Mouse (Mus musculus) limb, embryonic 13.5 days (tissue): ENCODE data around the gene Ipo13. TPM values are rescaled to one million over a fixed set of nuclear protein-coding genes. Genes with fewer than 3 reads are reported as not detected.
A peak's percentile ranks its signal among the peaks of the same experiment; 100 is the strongest.

Experiments
- ATAC-seq: fragments of 200-750 bp; cut with Nextera tagmentation; 2 replicates; pipeline ENCODE4 v1.8.0; 2017; ENCODE audit warnings: low read depth, moderate number of reproducible peaks, moderate TSS enrichment; ENCODE audit not compliant: low FRiP score
- H3K27ac ChIP-seq: fragments of 300-500 bp; sonication (generic); 2 replicates; pipeline ENCODE4 v1.5.1; 2015; ENCODE audit warnings: inconsistent platforms, mild to moderate bottlenecking, moderate library complexity
- H3K27me3 ChIP-seq: fragments of 300-500 bp; sonication (generic); 2 replicates; pipeline ENCODE4 v1.6.1; 2015; ENCODE audit warnings: mild to moderate bottlenecking, inconsistent platforms
- H3K36me3 ChIP-seq: fragments of 300-500 bp; sonication (generic); 2 replicates; pipeline ENCODE4 v1.6.1; 2015; ENCODE audit warnings: inconsistent platforms, mild to moderate bottlenecking, moderate library complexity
- H3K4me1 ChIP-seq: fragments of 300-500 bp; sonication (generic); 2 replicates; pipeline ENCODE4 v1.6.1; 2015; ENCODE audit warnings: inconsistent platforms
- H3K4me2 ChIP-seq: fragments of 300-500 bp; sonication (generic); replicated peaks from 2 replicates; pipeline ENCODE4 v1.6.1; 2015; ENCODE audit warnings: inconsistent platforms, mild to moderate bottlenecking, moderate library complexity
- H3K4me3 ChIP-seq: fragments of 300-500 bp; sonication (generic); 2 replicates; pipeline ENCODE4 v1.5.1; 2015; ENCODE audit warnings: moderate library complexity, mild to moderate bottlenecking, inconsistent platforms
- H3K9ac ChIP-seq: fragments of 300-500 bp; sonication (generic); 2 replicates; pipeline ENCODE4 v1.6.1; 2015; ENCODE audit warnings: mild to moderate bottlenecking, inconsistent platforms
- H3K9me3 ChIP-seq: fragments of 300-500 bp; sonication (generic); 2 replicates; pipeline ENCODE4 v1.6.1; 2016; ENCODE audit warnings: inconsistent platforms
- WGBS: fragments of 180-500 bp; shearing (Covaris S2); methylation state at CpG from one replicate; pipeline ENCODE4 v1.1.7; 2015; 5-methylcytosine and 5-hydroxymethylcytosine counted together
- polyA plus RNA-seq: library from polyadenylated mRNA; unstranded; fragments of >200 nt; fragmentation: Nextera tagmentation; extraction: Ambion mirVana; gene quantifications from 2 replicates; pipeline ENCODE4 v1.2.1, GENCODE M21; 2015

Ipo13 gene
- polyA plus RNA-seq, 1 experiment from 2014 or later, result 43.7 TPM

DNA sequence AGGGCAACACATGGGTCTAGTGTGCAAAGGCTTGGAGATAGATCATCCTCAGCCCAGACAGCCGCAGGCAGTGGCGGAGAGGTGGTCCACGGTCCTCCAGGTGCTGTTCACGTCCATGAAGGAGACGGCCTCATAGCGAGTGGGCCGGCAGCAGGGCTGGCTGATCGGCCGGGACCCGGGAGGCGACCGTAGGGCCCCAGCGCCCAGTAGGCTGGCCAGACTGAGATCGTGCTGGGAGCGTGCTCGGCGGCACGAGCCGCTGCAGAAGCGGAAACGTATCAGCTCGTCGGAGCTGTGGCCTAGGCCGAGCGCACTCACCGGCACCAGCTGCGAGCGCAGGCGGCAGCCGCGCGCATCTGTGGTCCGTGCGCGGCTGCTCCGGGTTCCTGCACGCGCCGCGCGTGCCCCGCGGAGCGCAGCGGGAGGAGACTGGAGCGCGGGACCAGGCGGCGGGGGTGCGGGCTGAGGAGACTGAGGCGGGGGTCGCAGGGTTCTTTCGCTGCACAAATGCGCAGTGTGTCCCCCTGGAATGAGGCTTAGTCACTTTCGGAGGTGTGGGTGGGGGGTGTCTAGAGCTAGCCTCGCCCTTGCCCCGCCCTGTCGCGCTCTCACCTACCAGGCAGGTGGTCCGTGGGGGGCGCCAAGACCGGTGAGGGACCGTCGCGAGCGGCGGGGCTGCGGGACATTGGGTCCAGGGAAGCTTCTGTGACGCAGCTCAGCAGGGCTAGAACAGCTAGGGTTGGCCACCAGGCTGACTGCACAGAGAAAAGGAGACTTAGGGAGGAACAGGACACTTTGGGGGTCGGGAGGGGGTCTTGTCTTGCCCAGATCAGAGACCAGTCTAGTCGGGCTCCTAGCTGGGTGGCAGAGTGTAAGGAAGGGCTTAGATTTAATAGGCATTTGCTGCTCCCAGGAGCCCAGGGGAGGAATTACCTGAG lies 12.0 kb upstream of the Ipo13 start:
- H3K27me3 ChIP-seq, result peaks cover 36% of the 10 kb centered on the region
- H3K4me3 ChIP-seq, result peak overlapping the region; percentile 48
- H3K4me2 ChIP-seq, result peak overlapping the region; percentile 95
- H3K36me3 ChIP-seq, result 0 out of 2 replicates have a peak, but pooled peaks cover 2% of the 10 kb centered on the region
- no peak overlapping the region for H3K27ac ChIP-seq
- 1% methylated on average over 71 of the region's 71 CpGs for WGBS
- peak overlapping the region; percentile 68 for H3K9ac ChIP-seq
- no peaks in the 10 kb centered on the region for H3K9me3 ChIP-seq
- peaks cover 42% of the 10 kb centered on the region for H3K4me1 ChIP-seq
- ATAC-seq, result peak; percentile 37; the same call in 1 of the 2 replicates

DNA sequence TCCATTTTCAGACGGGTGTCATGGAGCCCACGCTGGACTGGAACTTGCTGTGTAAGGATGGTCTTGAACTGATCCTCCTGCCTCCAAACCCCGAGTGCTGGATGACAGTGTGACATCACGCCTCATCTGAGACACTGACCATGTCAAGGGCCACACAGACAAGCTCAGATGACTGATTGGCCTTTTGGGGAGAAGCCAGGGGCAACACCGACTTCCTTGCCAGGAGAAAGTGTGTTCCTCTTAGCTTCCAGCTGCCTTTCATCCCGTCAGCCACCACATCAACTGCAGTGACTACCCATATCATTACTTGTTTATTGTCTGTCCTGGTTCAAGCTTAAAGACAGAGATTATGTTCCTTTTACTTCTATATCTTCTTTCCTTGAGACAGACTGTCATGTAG lies 10.1 kb upstream of the Ipo13 start:
- H3K9me3 ChIP-seq, result no peaks in the 10 kb centered on the region
- H3K27ac ChIP-seq, result no peak overlapping the region
- H3K27me3 ChIP-seq, result peaks cover 33% of the 10 kb centered on the region
- ATAC-seq, result no peak
- no peak overlapping the region for H3K4me2 ChIP-seq
- H3K36me3 ChIP-seq, result no peaks in the 10 kb centered on the region
- 74% methylated on average over 4 of the region's 6 CpGs for WGBS
- no peak overlapping the region for H3K4me3 ChIP-seq
- peaks cover 38% of the 10 kb centered on the region for H3K4me1 ChIP-seq
- no peak overlapping the region for H3K9ac ChIP-seq

DNA sequence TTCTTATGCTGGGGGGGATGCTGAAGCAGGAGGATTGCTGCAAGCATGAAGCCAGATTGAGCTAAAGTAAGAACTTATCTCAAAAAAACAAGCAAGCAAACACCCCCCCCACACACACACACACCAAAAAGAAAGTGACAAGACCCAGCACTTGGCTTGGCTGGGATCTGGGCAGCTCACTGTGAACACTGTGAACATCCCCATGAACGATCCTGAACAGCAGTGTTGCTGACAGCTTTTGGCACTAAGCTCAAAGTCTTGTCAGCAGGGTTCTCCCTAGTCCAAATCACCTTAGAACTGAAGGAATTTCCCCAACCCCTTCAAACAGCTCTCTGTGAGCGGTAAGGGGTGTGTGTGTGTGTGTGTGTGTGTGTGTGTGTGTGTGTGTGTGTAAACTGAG lies 8.7 kb upstream of the Ipo13 start:
- ATAC-seq, result no peak
- Histone ChIP-seq H3K4me2 (no peak overlapping the region), H3K9me3 (no peaks in the 10 kb centered on the region), H3K36me3 (no peaks in the 10 kb centered on the region), H3K4me3 (no peak overlapping the region), H3K27me3 (peaks cover 32% of the 10 kb centered on the region), H3K4me1 (peaks cover 23% of the 10 kb centered on the region), H3K9ac (no peak overlapping the region), H3K27ac (no peak overlapping the region)
- 47% methylated on average over 2 of the region's 2 CpGs for WGBS

DNA sequence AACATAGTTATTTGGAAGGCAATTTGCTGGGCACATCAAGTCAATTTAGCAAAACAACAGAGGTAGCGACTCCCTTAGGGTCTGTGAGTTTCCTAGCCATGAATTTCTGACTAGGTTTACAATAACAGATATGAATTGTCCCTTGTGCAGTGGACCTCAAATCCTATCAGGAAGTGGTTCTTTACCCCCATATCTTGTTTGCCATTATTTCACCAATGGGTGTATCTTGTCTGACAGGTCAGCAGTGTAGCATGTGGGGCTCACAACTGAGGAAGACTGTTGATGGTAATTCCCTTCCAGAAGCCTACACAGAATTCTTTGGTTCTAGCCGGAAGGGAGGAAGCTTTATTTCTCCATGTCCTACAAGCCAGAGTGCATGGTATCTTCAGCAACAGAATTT lies 6.6 kb upstream of the Ipo13 start:
- ATAC-seq, result no peak
- Histone ChIP-seq H3K36me3 (no peaks in the 10 kb centered on the region), H3K4me2 (no peak overlapping the region), H3K27me3 (peaks cover 15% of the 10 kb centered on the region), H3K27ac (no peak overlapping the region), H3K9ac (no peak overlapping the region), H3K9me3 (no peaks in the 10 kb centered on the region), H3K4me1 (peaks cover 3% of the 10 kb centered on the region), H3K4me3 (no peak overlapping the region)
- WGBS, result 86% methylated on average over 2 of the region's 2 CpGs

DNA sequence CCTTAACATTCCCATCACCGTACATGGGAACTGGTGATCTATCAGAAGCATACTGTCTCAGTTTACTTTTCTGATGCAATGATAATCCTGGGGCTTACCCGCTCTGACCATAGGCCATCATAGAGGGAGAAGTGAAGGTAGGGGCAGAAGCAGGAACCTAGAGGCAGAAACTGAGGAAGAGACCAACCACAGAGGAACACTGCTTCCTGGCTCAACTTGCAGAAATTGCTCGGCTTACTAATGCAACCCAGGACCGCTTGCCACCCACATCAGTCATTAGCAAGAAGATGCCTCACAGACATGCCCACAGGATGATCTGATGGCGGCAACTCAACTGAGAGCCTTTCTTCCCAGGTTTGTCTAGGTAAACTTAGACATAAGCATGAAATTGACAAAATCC lies 4.0 kb upstream of the Ipo13 start:
- no peaks in the 10 kb centered on the region for H3K9me3 ChIP-seq
- no peak overlapping the region for H3K4me2 ChIP-seq
- no peaks in the 10 kb centered on the region for H3K36me3 ChIP-seq
- ATAC-seq, result no peak
- peaks cover 15% of the 10 kb centered on the region for H3K4me1 ChIP-seq
- H3K27me3 ChIP-seq, result no peaks in the 10 kb centered on the region
- H3K27ac ChIP-seq, result no peak overlapping the region
- no peak overlapping the region for H3K9ac ChIP-seq
- H3K4me3 ChIP-seq, result no peak overlapping the region
- WGBS, result 85% methylated on average over 5 of the region's 5 CpGs

DNA sequence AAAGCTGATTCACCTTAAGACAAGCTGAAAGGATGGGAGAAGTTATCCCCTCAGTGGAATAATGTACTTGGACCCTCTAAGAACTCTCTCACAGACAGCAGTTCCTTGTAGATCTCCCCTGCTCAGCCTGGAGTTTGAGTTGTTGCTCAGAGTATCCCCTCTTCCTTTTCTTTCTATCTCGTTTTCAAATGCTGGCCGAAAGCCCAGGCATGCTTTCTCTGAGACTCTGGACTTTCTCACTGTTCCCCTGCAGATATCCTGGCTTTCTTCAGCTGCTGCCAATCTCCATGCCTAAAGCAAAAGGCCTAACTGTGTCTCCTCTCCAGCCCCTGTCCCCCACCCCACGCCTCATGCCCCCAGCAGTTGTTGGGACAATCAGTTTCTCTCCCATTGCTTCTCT lies 3.5 kb upstream of the Ipo13 start:
- no peak overlapping the region for H3K27ac ChIP-seq
- 64% methylated on average over 3 of the region's 3 CpGs for WGBS
- H3K4me1 ChIP-seq, result peaks cover 20% of the 10 kb centered on the region
- no peak overlapping the region for H3K4me3 ChIP-seq
- ATAC-seq, result no peak
- no peaks in the 10 kb centered on the region for H3K36me3 ChIP-seq
- H3K4me2 ChIP-seq, result no peak overlapping the region
- H3K27me3 ChIP-seq, result no peaks in the 10 kb centered on the region
- no peak overlapping the region for H3K9ac ChIP-seq
- H3K9me3 ChIP-seq, result no peaks in the 10 kb centered on the region

DNA sequence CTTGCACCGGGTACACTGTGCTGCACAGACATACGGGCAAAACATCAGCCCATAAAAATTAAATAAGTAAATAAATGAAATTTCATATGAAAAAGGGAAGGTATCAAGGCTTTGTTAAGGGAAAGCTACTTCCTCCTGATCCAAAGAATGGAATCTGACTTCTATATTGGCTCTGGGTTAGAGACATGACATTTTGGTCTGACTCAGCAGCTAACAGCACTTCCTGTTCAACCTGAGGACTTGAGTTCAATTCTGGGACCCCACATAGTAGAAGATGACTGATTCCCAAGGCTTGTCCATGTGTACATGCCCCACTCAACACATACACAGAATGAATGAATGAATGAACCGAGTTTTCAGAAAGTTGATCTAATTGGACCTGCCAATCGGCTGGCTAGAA lies 3.0 kb upstream of the Ipo13 start:
- Histone ChIP-seq H3K36me3 (no peaks in the 10 kb centered on the region), H3K4me1 (peaks cover 24% of the 10 kb centered on the region), H3K4me3 (no peak overlapping the region), H3K27ac (no peak overlapping the region), H3K9ac (no peak overlapping the region), H3K9me3 (no peaks in the 10 kb centered on the region), H3K27me3 (no peaks in the 10 kb centered on the region), H3K4me2 (no peak overlapping the region)
- no peak for ATAC-seq
- WGBS, result 90% methylated on average over 4 of the region's 4 CpGs

DNA sequence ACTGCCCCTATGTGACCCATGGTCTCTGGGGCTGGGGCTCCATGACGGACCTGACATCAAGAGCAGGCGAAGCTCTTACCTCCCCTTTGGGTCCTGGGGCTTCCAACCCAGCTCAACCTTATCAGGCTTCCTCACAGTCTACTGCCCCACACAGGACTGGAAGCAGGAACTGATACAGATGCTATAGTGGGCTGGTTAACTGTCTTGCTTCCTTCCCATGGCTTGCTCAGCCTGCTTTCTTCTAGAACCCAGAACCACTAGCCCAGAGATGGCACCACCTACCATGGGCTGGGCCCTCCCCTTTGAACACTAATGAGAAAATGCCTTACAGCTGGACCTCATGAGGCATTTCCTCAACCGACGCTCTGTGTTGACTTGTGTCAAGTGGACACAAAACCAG lies 2.6 kb upstream of the Ipo13 start:
- Histone ChIP-seq H3K9me3 (no peaks in the 10 kb centered on the region), H3K36me3 (peaks cover 2% of the 10 kb centered on the region), H3K27me3 (no peaks in the 10 kb centered on the region), H3K9ac (no peak overlapping the region), H3K4me3 (no peak overlapping the region), H3K4me2 (no peak overlapping the region), H3K4me1 (peaks cover 28% of the 10 kb centered on the region), H3K27ac (no peak overlapping the region)
- ATAC-seq, result no peak
- WGBS, result 86% methylated on average over 4 of the region's 4 CpGs

DNA sequence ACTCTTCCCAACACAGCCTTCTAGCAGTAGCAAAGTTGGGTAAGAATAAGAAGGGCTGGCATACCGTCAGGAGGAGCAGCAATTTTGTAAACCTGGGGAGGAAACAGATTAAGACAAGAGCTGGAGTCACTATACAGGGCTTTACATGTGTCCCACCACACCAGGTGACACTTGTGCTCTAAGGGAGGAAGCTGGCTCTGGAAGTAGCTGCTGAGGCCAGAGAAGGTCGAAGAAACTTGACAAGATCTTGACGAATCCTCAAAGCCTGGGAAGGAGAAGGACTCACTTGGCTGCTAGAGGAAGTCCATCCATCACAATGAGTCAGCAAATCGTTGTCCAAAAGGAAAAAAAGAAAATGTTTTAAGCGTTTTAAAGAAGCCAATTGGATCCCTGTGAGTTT lies 1.6 kb upstream of the Ipo13 start:
- Histone ChIP-seq H3K36me3 (peaks cover 12% of the 10 kb centered on the region), H3K9ac (no peak overlapping the region), H3K4me1 (peaks cover 28% of the 10 kb centered on the region), H3K9me3 (no peaks in the 10 kb centered on the region), H3K27ac (no peak overlapping the region), H3K4me3 (no peak overlapping the region), H3K4me2 (0 out of 2 replicates have a peak overlapping the region, but pooled peaks have one; percentile 100), H3K27me3 (no peaks in the 10 kb centered on the region)
- 89% methylated on average over 5 of the region's 5 CpGs for WGBS
- no peak for ATAC-seq

DNA sequence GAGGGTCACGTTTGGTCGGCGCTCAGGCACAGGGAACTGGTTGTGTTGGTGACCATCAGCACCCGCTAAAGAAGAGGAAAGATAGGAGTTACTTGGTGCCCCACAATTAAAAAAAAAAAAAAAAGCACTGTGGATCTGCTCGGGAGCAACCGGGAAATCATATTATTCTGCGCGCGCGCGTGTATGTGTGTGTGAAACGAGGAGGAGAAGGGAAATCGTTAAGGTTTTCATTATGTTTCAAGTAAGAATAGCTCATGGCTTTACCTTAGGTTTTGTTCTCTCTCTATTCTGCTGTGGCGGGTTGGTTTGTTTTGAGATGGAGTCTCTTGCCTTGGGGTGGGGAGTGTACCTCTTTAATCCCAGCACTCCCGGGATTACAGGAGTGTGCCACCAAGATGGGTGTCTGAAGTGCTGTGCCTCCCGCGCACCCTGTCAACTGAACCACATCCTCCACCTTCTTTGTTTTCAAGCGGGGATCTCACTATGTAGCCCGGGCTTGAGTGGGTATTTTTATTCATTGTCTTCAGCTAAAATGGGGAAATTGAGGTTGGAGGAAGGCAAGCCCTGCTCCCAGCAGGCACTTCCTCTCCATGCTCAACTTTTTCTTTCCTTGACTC lies 798 bp upstream of the Ipo13 start:
- WGBS, result 5% methylated on average over 19 of the region's 19 CpGs
- ATAC-seq, result no peak
- peaks cover 28% of the 10 kb centered on the region for H3K4me1 ChIP-seq

DNA sequence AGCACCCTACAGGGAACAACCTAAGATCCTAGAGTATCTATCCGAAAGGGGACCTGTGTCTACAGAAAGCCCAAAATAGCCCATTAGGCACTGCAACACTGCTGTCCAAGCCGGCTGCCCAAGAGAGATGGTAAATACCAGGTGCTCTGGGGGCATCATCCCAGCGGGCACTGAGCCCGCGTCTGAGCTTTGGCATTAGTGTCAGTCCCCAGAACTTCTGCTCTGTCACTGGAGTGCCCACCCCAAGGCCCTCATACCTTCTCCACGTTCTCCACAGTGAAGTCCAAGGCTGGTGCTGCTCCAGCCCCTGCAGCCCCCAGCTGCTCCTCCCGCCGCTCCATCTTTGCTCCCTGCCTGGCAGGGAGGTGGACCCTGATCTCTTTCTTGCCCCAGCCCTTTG lies 768 bp downstream of the Ipo13 start:
- Histone ChIP-seq H3K36me3 (peaks cover 34% of the 10 kb centered on the region), H3K27me3 (no peaks in the 10 kb centered on the region), H3K4me2 (peak overlapping the region; percentile 100), H3K4me3 (peak overlapping the region; percentile 80), H3K9ac (peak overlapping the region; percentile 92), H3K27ac (no peak overlapping the region), H3K9me3 (no peaks in the 10 kb centered on the region), H3K4me1 (peaks cover 32% of the 10 kb centered on the region)
- ATAC-seq, result 0 out of 2 replicates have a peak, but pooled peaks have one; percentile 1
- WGBS, result 17% methylated on average over 8 of the region's 8 CpGs

More for the DNA sequence above, 798 bp upstream of the Ipo13 start:
- Histone ChIP-seq H3K36me3 (peaks cover 20% of the 10 kb centered on the region), H3K4me3 (peak overlapping the region; percentile 80), H3K4me2 (peak overlapping the region; percentile 100), H3K9ac (peak overlapping the region; percentile 92), H3K27me3 (no peaks in the 10 kb centered on the region), H3K27ac (no peak overlapping the region), H3K9me3 (no peaks in the 10 kb centered on the region)

DNA sequence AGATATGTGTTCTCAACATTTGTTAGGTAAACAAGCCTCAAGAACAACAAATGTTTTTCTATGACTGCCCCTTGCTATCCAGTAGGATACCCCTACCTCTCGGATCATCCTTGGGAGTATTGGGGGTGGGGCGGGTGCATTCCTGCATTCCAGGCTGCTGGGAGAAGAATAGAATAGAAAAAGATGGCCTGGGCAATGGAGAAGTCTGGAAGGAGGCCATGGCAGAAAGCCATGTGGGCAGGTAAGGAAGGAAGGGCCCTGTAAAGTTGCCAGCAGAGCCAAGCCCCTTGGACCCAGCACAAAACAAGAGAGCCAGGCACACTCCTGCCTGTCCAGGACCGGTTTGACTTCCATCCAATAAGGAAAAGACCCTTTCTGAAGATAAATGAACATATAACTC lies 1.4 kb downstream of the Ipo13 start:
- Histone ChIP-seq H3K9me3 (no peaks in the 10 kb centered on the region), H3K27ac (no peak overlapping the region), H3K36me3 (peaks cover 38% of the 10 kb centered on the region), H3K4me1 (peaks cover 37% of the 10 kb centered on the region), H3K4me2 (peak overlapping the region; percentile 100), H3K4me3 (peak overlapping the region; percentile 80), H3K9ac (peak overlapping the region; percentile 92), H3K27me3 (no peaks in the 10 kb centered on the region)
- no peak for ATAC-seq
- 60% methylated on average over 3 of the region's 3 CpGs for WGBS
